In the genomic region with DNA sequence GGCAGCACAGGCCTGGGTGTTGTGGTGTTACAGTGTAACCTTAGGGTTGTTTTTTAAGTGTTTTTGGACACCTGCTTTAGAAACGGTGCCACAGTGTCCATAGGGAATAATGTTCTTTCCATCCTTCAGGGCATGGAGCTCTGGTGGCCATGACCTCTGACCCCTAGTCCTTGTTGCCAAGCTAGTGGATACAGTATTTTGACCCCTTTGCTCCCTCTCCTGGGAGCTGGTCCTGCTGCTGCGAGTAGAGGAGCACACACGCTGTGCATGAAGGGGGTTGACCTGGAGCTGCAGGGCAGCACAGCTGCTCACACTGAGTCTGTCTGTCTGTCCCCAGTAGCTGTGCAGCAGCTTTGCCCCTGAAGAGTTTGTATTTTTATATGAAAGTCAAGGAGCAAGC, we compare ENCODE assay signal across 14 mouse cellular contexts. TPM values are rescaled to one million over a fixed set of nuclear protein-coding genes. Genes with fewer than 3 reads are reported as not detected.
"Had no signal": no experiment of that assay in that cellular context is flagged by ENCODE, and none has a peak within 500 bp of the region (broad histone marks: within the 10 kb centered on the region; RNA-seq: fewer than 3 reads in every experiment).

No protein-coding gene starts in this region.

- H3K27ac ChIP-seq: intestine, embryonic 15.5 days; kidney, postnatal 0 days; left cerebral cortex, adult 2 months; limb, embryonic 10.5 days; midbrain, embryonic 10.5 days; neural tube, embryonic 12.5 days had no signal

- ATAC-seq: intestine, embryonic 15.5 days had no signal

- DNase-seq: kidney, adult 18-20 months; lung, adult 18-20 months; midbrain, embryonic 14.5 days; thymus, postnatal 36 days had no signal

- H3K9ac ChIP-seq: intestine, embryonic 15.5 days; neural tube, embryonic 12.5 days had no signal

- H3K27me3 ChIP-seq: intestine, embryonic 15.5 days; neural tube, embryonic 12.5 days had no signal

- H3K4me3 ChIP-seq: intestine, embryonic 15.5 days; left cerebral cortex, adult 2 months; limb, embryonic 10.5 days; midbrain, embryonic 10.5 days; myocyte; neural tube, embryonic 12.5 days had no signal

- H3K4me2 ChIP-seq: intestine, embryonic 15.5 days; neural tube, embryonic 12.5 days had no signal

- H3K9me3 ChIP-seq: intestine, embryonic 15.5 days; limb, embryonic 10.5 days; midbrain, embryonic 10.5 days; neural tube, embryonic 12.5 days had no signal

- H3K4me1 ChIP-seq: intestine, embryonic 15.5 days; limb, embryonic 10.5 days had no signal

RNA-seq across cellular contexts. Expression of a gene that starts 14.5 kb away (rescaled TPM):
- polyA plus RNA-seq: intestine, embryonic 15.5 days; limb, embryonic 10.5 days; lung, embryonic 16.5 days; midbrain, embryonic 14.5 days; myocyte; stomach, embryonic 14.5 days; thymus, postnatal 0 days had no signal
